Mouse (Mus musculus) small intestine, adult 2 months (tissue): ENCODE results near the gene Chmp3.

Source experiments
- CTCF ChIP-seq: fragments of 200-500 bp; IDR thresholded peaks from 2 replicates; pipeline ENCODE4 v1.5.1; 2012; ENCODE audit warnings: low read depth, mild to moderate bottlenecking, control low read depth, inconsistent platforms, low read length, moderate library complexity, mixed read lengths; ENCODE audit not compliant: insufficient replicate concordance, insufficient read length; ENCODE audit errors: extremely low read depth
- POLR2A ChIP-seq: fragments of 200-500 bp; IDR thresholded peaks from 2 replicates; pipeline ENCODE4 v1.6.1; 2012; ENCODE audit warnings: low read depth, mild to moderate bottlenecking, control low read depth, inconsistent platforms, low read length, moderate library complexity

DNA sequence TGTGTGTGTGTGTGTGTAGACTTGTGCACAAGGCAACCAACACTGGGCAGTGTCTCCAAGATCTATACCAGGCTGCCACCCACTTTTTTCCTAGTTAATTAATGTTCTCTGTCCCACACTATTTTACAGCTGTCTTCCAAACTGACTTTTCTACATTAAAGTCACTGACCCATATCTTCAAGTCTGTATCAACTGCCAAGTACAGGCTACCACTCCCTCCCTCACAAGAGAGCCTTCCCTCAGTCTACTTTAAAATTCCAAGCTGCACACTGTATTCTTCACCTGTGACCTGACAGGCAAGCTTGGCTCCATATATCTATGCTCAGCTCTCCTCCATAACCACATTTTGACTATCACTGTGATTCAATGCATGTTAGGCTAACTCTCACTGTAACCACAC lies 69.6 kb downstream of the Chmp3 start:
- TF ChIP-seq POLR2A (no peak), CTCF (no peak)
